Mouse (Mus musculus) kidney, adult 18-20 months (tissue): Measurements from ENCODE around the gene Ms4a2.

Experiments
- DNase-seq: peaks from one replicate; pipeline ENCODE4 v3.0.0; 2021

Gene Ms4a2

DNA sequence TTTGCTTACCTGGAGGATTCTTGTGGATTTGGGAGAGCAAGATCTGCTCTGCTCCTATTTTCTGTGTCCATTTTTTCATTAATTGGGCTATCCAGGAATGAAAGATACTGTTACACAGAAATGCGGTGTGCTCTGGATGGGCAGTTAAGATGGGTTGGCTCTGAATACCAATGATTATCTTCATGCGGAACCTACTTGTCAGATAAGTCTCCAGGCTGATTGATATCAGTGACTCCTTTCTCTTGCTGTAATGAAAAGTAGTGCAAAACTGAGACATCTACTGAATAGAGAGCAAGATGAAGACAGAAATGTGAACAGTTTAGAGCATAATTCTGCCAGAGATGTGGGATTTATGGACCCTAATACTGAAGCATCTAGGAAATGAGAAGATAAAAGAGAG is at the start of gene Ms4a2:
Gene Ms4a2, minus strand, starts transcription at position 169 of the 400 bp plus-strand sequence.
- DNase-seq = no peak

- no peak for DNase-seq
Measured at GRCm38 (mm10) chr19:11661562-11661961, 38.0 kb upstream of the Ms4a2 start.

GRCm38 (mm10) chr19:11660459-11660858 is 36.9 kb upstream of the Ms4a2 start, which contains the start of gene Oosp2:
TSS of gene Oosp2 (minus strand) at chr19:11660559.
- DNase-seq = no peak

DNA sequence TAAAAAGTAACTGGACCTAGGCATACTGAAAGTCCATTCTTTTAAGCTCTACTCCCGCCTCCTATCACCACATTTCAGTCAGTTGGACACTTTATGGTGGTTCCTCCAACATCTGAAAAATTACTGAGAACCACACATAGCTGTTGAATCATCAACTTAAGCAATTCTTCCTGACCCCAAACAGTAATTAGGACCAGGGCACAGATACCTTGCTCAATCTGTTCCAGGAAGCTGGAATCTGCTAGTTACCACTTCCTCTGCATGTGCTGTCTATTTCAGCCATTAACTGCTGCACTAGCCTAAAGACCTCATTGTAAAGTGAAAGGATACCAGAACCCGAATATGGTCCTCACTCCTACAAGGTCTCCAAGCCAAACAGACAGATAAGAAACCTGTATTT is 35.6 kb upstream of the Ms4a2 start:
- no peak for DNase-seq

DNA sequence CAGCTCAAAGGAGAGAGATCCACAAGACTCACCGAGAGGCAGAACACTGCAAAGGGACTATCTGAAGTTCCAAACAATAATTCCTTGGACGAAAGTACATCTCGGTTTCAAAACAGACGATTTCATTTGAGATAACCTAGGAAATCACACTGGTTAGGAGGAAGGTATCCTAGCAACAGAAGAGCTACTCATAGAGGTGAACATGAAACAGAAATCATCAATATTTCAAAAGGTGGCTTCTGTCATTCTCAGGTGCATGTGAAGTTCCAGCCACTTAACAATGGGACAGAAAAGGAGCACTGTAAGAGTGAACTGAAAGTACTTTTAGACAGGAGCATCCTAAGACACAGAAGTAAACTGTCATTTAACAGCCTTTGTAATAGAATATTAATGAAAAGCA is 26.0 kb upstream of the Ms4a2 start:
- no peak for DNase-seq

DNA sequence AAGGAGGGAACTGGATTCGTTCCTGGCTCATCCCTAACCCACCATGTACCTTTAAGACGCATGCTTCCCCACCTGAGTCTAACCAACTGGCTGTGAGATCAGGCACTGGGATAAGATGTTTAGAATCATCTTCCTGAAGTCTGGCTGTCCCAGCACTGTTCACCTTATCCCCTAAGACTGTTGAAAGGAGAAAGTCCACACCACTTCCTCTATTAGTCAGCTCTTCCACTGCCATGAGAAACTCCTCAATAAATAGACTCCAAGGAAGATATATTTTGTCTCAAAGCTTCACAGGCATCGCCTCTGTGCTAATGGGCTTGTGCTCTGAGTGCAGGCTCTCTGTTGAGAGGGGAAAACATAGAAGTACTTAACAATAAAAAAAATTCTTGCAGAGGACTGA is 22.6 kb upstream of the Ms4a2 start:
- no peak for DNase-seq

GRCm38 (mm10) chr19:11640732-11641131 is 17.2 kb upstream of the Ms4a2 start, which contains the start of gene Ms4a3:
TSS of gene Ms4a3 (minus strand) at chr19:11640851.
- no peak for DNase-seq

GRCm38 (mm10) chr19:11639038-11639437 is 15.5 kb upstream of the Ms4a2 start:
- DNase-seq = no peak

GRCm38 (mm10) chr19:11635572-11635971 is 12.1 kb upstream of the Ms4a2 start:
- DNase-seq = no peak

DNA sequence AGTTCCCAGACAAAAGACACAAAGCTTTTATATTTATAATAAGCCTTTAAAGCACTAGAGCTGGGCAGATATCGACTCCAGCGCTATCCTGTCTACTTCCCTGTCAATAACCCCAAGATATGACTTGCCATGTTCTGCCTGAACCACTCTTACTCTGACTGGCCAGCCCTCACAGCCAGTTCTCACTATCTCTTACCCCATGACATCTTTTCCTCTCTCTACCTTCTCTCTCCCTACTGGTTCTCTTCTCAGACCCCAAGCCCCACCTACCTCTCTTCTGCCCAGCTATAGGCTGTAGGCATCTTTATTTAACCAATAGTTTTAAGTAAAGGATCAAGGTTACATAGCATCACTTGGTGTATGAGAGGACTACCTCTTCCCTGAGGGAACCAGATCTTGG is 10.8 kb upstream of the Ms4a2 start:
- DNase-seq = no peak

- DNase-seq = no peak
Measured at GRCm38 (mm10) chr19:11633732-11634131, 10.2 kb upstream of the Ms4a2 start.

- no peak for DNase-seq
Measured at GRCm38 (mm10) chr19:11625231-11625630, 1.7 kb upstream of the Ms4a2 start.

GRCm38 (mm10) chr19:11624800-11625199 is 1.3 kb upstream of the Ms4a2 start:
- DNase-seq = no peak

DNA sequence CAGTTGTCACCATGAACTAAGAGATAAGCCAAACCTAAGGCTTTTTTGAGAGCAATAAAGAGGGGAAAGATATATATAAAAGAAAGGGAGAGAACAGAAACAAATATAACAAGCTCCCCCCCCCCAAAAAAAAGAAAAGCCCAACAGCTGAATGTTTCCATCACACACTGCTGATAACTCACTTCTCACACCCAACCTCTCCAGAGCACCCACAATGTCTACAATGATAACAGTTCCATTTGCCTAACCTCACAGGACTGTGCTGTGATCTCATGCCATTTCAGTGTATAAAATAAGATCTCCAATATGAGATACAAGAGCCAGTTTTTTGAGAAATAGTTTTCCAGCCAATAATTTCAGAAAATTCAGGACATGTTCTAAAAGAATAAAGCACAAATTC is 5.5 kb downstream of the Ms4a2 start:
- no peak for DNase-seq

GRCm38 (mm10) chr19:11614805-11615204 is 8.7 kb downstream of the Ms4a2 start:
- DNase-seq = no peak

- DNase-seq = no peak
Measured at GRCm38 (mm10) chr19:11613776-11614443, 9.6 kb downstream of the Ms4a2 start.

DNA sequence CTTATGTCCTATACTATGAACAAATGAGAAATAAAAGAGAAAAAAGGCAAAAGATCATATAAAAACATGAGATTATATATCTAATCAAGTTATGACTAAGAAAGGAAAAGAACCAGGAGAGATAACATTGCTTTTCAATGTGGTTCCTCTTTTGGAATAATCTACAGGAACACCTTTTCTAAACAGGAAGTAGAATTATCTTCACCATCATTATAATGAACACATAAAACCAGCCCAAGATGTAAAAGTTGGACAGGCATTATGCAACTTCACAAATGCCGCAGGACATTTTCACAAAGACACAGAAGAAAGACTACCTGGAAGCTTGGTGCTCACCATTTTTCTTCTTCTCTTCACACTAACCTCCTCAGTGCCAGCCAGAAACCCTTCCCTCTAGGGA is 10.4 kb downstream of the Ms4a2 start:
- no peak for DNase-seq

GRCm38 (mm10) chr19:11612293-11612692 is 11.2 kb downstream of the Ms4a2 start:
- no peak for DNase-seq

- peak; percentile 3 for DNase-seq
Measured at GRCm38 (mm10) chr19:11611541-11611945, 12.0 kb downstream of the Ms4a2 start.

GRCm38 (mm10) chr19:11608172-11608571 is 15.3 kb downstream of the Ms4a2 start:
- DNase-seq = peak; percentile 11

DNA sequence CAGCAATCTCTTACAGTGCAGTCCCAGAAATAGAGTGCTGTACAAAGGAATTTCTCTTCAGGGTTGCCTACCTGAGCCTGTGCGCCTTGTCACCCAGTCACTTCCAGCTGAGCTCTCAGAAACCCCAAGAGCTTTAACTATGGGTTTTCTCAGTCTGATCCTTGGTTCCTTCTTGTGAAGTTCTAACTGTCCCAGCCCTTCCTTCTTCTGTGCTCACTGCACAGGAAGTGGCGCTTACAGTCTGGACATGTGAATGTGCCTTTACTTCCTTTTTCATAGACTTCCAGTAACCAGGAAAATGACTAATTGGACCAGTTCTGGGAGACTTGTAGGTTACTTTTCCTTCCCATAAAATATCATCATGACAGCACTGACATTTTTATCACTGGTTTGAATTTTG is 18.9 kb downstream of the Ms4a2 start, which contains the start of gene Ms4a6d:
Gene Ms4a6d, minus strand, starts transcription at position 247 of the 400 bp plus-strand sequence.
- no peak for DNase-seq

GRCm38 (mm10) chr19:11602026-11602425 is 21.5 kb downstream of the Ms4a2 start:
- no peak for DNase-seq

- DNase-seq = no peak
Measured at GRCm38 (mm10) chr19:11601349-11601748, 22.2 kb downstream of the Ms4a2 start.

GRCm38 (mm10) chr19:11589891-11590449 is 33.5 kb downstream of the Ms4a2 start:
- DNase-seq = no peak

DNA sequence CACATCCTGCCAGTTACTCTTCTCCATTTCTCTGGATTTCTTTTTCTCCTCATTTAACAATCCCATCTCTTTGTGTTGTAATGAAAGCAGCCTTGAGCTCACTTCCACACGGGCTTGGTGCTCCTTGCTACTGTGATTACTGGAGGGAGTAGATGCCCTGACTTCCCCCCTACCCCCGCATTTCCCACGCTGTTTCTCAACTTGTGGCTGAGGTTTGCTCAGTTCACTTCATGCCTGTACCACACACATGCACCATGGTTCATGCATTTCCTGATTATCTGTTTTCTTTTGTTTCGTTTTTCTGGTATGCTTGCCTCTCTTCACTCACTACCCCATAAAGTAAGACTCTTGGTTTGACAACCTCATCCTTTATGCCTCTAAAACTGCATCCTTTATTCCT is 34.3 kb downstream of the Ms4a2 start:
- DNase-seq = no peak
